Mouse (Mus musculus) intestine, embryonic 14.5 days (tissue): ENCODE results near the gene Grip2. TPM values are rescaled to one million over a fixed set of nuclear protein-coding genes. Genes with fewer than 3 reads are reported as not detected.

Experiments used
- ATAC-seq: fragments of 200-750 bp; cut with Nextera tagmentation; replicated peaks from 2 replicates; pipeline ENCODE4 v1.8.0; 2017; ENCODE audit warnings: low read depth, moderate number of reproducible peaks, moderate TSS enrichment, moderate library complexity; ENCODE audit not compliant: low FRiP score, low TSS enrichment
- DNase-seq: peaks from one replicate; pipeline ENCODE4 v3.0.0-alpha.2; 2018; ENCODE audit warnings: low spot score
- H3K27ac ChIP-seq: fragments of 300-500 bp; sonication (generic); 2 replicates; pipeline ENCODE4 v1.5.1; 2014; ENCODE audit warnings: low read depth, mild to moderate bottlenecking, control low read depth
- H3K27me3 ChIP-seq: fragments of 300-500 bp; sonication (generic); replicated peaks from 2 replicates; pipeline ENCODE4 v1.6.1; 2014; ENCODE audit warnings: low read length, control low read depth; ENCODE audit not compliant: control insufficient read depth, insufficient read depth
- H3K36me3 ChIP-seq: fragments of 300-500 bp; sonication (generic); 2 replicates; pipeline ENCODE4 v1.6.1; 2014; ENCODE audit warnings: low read length, control low read depth; ENCODE audit not compliant: control insufficient read depth, insufficient read depth
- H3K4me1 ChIP-seq: fragments of 300-500 bp; sonication (generic); replicated peaks from 2 replicates; pipeline ENCODE4 v1.6.1; 2014; ENCODE audit warnings: low read length, control low read depth, mixed read lengths; ENCODE audit not compliant: control insufficient read depth, insufficient read depth
- H3K4me2 ChIP-seq: fragments of 300-500 bp; sonication (generic); 2 replicates; pipeline ENCODE4 v1.6.1; 2014; ENCODE audit warnings: low read length
- H3K4me3 ChIP-seq: fragments of 300-500 bp; sonication (generic); 2 replicates; pipeline ENCODE4 v1.5.1; 2014; ENCODE audit warnings: low read depth, low read length, control low read depth, mixed read lengths
- H3K9ac ChIP-seq: fragments of 300-500 bp; sonication (generic); 2 replicates; pipeline ENCODE4 v1.6.1; 2014; ENCODE audit warnings: mild to moderate bottlenecking, low read length
- H3K9me3 ChIP-seq: fragments of 300-500 bp; sonication (generic); 2 replicates; pipeline ENCODE4 v1.6.1; 2016; ENCODE audit warnings: low read length, control low read depth; ENCODE audit not compliant: control insufficient read depth
- WGBS: fragments of 180-500 bp; shearing (Covaris S2); extraction: QIAGEN DNeasy Blood & Tissue Kit; methylation state at CpG from one replicate; pipeline ENCODE4 v1.1.7; 2014; 5-methylcytosine and 5-hydroxymethylcytosine counted together
- polyA plus RNA-seq: library from polyadenylated mRNA; unstranded; fragments of >200 nt; fragmentation: Nextera tagmentation; extraction: Ambion mirVana; gene quantifications from 2 replicates; pipeline ENCODE4 v1.2.1, GENCODE M21; 2014

Gene Grip2
- polyA plus RNA-seq, 1 experiment from 2014 or later: 0.34 TPM

DNA sequence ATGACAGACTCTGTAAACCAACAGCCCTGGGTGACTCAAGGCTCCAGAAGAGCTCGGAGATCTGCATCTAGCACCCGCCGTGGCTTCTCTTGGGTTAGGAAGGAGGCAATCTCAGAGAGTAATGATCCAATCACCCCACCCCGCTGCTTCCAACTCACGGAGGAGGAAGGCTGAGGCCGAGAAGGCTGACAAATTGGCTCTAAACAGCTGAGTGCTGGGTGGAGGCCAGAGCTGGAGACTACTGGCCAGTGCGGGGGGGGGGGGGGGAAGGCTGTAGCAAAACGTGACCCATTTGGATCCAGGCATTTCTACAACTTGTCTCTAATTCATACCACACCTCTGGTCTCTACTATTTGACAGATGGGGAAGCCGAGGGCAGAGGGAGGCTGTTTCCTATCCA, 47.8 kb downstream of the Grip2 start:
- no peak for ATAC-seq
- WGBS: 49% methylated on average over 9 of the region's 9 CpGs
- Histone ChIP-seq H3K4me2 (no peak overlapping the region), H3K4me1 (no peaks in the 10 kb centered on the region), H3K9me3 (no peaks in the 10 kb centered on the region), H3K27me3 (no peaks in the 10 kb centered on the region), H3K36me3 (no peaks in the 10 kb centered on the region), H3K9ac (no peak overlapping the region), H3K27ac (no peak overlapping the region), H3K4me3 (no peak overlapping the region)
- DNase-seq: no peak

DNA sequence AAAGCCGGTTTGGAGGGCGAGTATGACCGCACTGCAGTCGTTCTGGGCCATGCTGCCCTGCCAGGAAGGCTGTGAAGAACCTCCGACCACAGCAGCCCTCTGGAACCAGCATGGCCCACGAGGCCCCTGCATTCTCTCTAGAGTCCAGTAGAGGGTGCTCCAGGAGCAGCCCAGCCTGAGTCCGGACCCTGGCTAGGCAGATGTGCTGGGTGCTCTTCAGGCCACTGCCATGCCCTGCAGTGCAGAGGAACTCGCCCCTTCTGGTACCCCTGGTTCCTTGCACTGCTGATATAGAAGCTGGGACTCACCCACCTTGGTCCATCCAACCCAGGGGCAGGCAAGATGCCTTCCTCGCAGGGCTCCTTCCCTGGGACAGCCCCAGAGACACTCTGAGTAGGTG, 50.5 kb downstream of the Grip2 start:
- Histone ChIP-seq H3K4me2 (no peak overlapping the region), H3K9me3 (no peaks in the 10 kb centered on the region), H3K9ac (no peak overlapping the region), H3K27me3 (no peaks in the 10 kb centered on the region), H3K4me3 (no peak overlapping the region), H3K27ac (no peak overlapping the region), H3K36me3 (no peaks in the 10 kb centered on the region), H3K4me1 (no peaks in the 10 kb centered on the region)
- WGBS: 13% methylated on average over 9 of the region's 9 CpGs
- ATAC-seq (peak; percentile 80), DNase-seq (peak; percentile 79)

DNA sequence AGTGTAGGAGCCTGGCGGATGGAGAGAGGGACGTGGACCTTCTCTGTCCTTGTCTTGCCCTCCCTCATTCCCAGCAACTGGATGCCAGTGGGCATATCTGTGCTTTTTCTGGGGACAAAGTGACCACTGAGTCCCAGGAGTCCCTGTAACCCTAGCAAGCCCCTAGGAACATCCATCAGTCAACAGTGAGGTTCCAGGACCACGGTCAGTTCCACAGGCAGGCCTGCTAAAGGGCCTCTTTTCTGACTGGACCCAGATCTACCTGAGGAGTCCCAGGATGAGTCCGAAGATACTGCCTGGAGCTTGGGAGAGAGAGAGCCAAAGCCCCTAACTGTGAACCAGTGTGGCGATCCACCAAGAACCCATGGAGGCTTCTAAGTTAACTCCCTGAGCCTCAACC, 53.1 kb downstream of the Grip2 start:
- no peak for ATAC-seq
- H3K9me3 ChIP-seq: no peaks in the 10 kb centered on the region; the same call in 1 of the 2 replicates
- H3K4me1 ChIP-seq: no peaks in the 10 kb centered on the region
- no peaks in the 10 kb centered on the region for H3K36me3 ChIP-seq
- H3K4me3 ChIP-seq: no peak overlapping the region
- H3K4me2 ChIP-seq: no peak overlapping the region
- WGBS: 70% methylated on average over 5 of the region's 5 CpGs
- no peak overlapping the region for H3K9ac ChIP-seq
- DNase-seq: no peak
- no peaks in the 10 kb centered on the region for H3K27me3 ChIP-seq
- H3K27ac ChIP-seq: no peak overlapping the region

DNA sequence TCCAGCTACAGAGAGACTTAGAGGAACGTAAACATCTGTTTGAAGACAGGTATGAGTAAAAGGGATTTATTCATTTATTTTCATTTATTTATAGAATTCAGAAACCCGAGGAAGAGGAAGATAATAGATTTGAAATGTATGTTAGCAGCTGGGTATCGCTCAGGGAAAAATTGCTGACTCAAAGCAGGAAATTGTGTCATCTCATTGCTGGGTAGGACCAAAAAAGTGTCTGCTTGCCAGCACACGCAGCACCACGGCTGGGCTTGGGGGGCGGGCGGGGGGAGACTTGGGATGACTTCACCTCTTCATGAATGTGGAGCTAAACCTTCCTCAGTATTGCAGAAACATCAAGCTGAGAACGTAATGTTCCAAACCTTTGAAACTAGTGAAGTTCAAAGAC, 59.5 kb downstream of the Grip2 start:
- no peak overlapping the region for H3K4me3 ChIP-seq
- no peaks in the 10 kb centered on the region for H3K27me3 ChIP-seq
- H3K36me3 ChIP-seq: no peaks in the 10 kb centered on the region
- no peak overlapping the region for H3K27ac ChIP-seq
- no peaks in the 10 kb centered on the region; the same call in 1 of the 2 replicates for H3K9me3 ChIP-seq
- no peak for DNase-seq
- H3K9ac ChIP-seq: no peak overlapping the region
- H3K4me2 ChIP-seq: no peak overlapping the region
- H3K4me1 ChIP-seq: no peaks in the 10 kb centered on the region
- no peak for ATAC-seq
- WGBS: 79% methylated on average over 8 of the region's 8 CpGs

DNA sequence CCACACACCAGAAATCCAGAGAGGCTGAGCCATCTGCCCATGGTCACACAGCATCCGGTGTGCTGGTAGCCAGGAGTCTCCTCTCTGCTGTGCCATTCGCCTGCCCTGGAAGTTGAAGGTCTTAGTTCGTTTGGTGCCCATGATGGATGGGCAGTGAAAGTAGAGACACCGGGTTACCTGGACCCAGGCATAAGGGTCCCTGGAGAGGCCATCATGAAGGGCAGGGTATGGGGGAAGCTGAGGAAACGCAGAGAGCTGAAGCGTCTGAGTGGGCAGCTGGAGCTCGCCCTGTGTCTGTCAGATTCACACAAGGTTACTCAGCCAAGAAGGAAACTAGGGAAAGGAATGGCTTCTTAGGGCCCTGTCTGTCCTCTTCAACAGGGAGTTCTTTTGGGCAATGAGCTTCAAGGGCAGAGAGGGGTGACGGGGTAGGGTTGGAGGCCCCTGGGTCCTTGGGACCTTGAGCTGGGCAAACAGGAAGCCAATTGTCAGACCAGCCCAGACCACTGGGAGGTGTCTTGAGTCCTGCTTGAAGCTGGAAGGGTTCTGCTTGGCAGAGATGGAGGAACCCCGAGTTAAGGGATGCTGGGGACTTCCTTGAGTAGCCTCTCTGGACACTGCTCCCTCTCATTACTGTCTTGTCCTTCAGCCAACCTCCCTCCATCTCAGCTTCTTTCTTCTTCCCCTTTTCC, 64.9 kb downstream of the Grip2 start:
- H3K27me3 ChIP-seq: no peaks in the 10 kb centered on the region
- 72% methylated on average over 9 of the region's 9 CpGs for WGBS
- DNase-seq: no peak

DNA sequence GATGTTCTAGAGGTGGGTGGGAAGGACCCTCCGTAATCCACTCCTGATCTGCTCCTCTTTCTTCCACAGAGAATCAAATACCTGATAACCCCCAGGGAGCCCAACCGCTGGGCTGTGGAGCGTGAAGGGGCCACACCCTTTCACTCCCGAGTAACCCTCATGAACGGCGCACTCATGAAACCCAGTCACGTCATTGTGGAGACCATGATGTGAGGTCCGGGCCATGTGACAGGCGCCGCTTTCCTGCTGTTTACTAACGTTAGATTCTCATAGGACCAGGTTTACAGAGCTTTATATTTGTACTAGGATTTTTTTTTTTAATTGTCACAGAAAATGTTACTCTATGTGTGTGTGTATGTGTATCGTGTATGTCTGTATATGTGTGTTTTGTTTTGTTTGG, 72.2 kb downstream of the Grip2 start:
- WGBS: 91% methylated on average over 12 of the region's 12 CpGs
- DNase-seq (no peak), ATAC-seq (no peak)
- Histone ChIP-seq H3K9ac (no peak overlapping the region), H3K36me3 (peaks cover 77% of the 10 kb centered on the region), H3K4me2 (no peak overlapping the region), H3K4me3 (no peak overlapping the region), H3K27me3 (no peaks in the 10 kb centered on the region), H3K4me1 (no peaks in the 10 kb centered on the region), H3K9me3 (no peaks in the 10 kb centered on the region), H3K27ac (no peak overlapping the region)

More for the DNA sequence above, 64.9 kb downstream of the Grip2 start:
- Histone ChIP-seq H3K4me3 (no peak overlapping the region), H3K27ac (no peak overlapping the region), H3K4me1 (no peaks in the 10 kb centered on the region), H3K4me2 (no peak overlapping the region), H3K9me3 (no peaks in the 10 kb centered on the region), H3K36me3 (peaks cover 12% of the 10 kb centered on the region), H3K9ac (no peak overlapping the region)
- no peak for ATAC-seq

DNA sequence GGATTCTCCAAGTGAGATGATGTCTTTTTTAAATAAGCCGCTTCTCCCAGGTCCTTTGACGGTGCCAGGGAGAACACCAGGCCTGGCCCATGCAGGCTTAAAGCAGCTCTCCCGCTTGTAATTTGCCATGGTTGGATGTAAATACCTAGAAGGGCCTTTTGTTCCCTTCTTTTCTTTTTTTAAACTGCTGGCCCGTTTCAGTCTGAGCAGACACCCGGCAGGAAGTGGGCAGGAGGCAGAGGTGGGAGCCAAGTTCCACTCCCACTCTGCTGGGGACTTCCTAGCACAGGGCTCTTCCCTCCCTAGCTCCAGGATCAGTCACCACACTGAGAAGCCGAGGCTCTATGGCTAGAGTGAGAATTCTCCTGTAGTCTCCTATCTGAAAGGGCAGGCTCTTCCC, 73.0 kb downstream of the Grip2 start:
- H3K4me1 ChIP-seq: no peaks in the 10 kb centered on the region
- H3K9ac ChIP-seq: no peak overlapping the region
- no peak overlapping the region for H3K4me2 ChIP-seq
- peaks cover 82% of the 10 kb centered on the region for H3K36me3 ChIP-seq
- H3K27me3 ChIP-seq: no peaks in the 10 kb centered on the region
- H3K27ac ChIP-seq: no peak overlapping the region
- ATAC-seq: no peak
- DNase-seq: no peak
- WGBS: 57% methylated on average over 6 of the region's 6 CpGs
- H3K4me3 ChIP-seq: no peak overlapping the region
- no peaks in the 10 kb centered on the region for H3K9me3 ChIP-seq

DNA sequence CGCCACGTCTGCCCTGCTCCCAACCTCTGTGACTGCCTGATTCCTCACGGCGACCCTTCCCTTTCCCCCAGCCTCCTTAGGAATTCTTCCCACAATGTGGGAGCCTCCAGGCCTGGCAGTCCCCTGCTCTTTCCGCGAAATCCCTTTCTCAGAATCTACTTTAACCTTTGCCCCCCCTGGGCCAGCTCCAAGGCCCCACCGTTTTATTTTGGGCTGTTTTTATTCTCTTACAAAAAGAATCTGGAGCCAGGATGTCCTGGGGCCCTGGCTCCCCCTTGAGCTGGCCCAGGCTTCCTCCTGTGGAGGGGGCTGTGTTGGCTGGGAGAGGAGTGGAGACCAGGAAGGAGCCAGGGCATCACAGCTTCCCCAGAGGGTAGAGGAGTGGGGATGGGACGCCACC, 74.2 kb downstream of the Grip2 start:
- DNase-seq (no peak), ATAC-seq (no peak)
- no peak overlapping the region for H3K27ac ChIP-seq
- peaks cover 90% of the 10 kb centered on the region for H3K36me3 ChIP-seq
- no peak overlapping the region for H3K4me3 ChIP-seq
- no peak overlapping the region for H3K4me2 ChIP-seq
- no peaks in the 10 kb centered on the region for H3K27me3 ChIP-seq
- 69% methylated on average over 8 of the region's 8 CpGs for WGBS
- no peaks in the 10 kb centered on the region for H3K9me3 ChIP-seq
- no peak overlapping the region for H3K9ac ChIP-seq
- no peaks in the 10 kb centered on the region for H3K4me1 ChIP-seq

DNA sequence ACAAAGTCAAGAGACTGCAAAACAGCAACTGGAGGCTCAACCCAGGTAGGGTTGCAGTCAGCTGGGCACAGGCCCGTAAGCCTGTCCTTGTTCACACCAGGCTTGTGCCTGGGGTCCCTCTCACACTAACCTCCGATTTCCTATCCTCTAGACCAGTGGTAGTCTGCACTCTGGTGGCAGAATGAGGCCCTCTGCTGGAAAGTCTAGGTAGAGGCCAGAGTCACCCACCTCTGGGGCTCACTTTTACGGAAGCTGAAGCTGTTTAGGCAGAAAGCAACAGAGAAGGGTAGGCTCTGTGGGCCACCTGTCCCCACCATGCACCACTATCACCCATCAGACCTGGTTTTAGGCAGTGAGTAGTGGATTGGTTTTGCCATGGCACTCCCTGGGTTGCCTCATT, 76.1 kb downstream of the Grip2 start:
- no peak overlapping the region for H3K27ac ChIP-seq
- WGBS: 71% methylated on average over 3 of the region's 3 CpGs
- no peak overlapping the region for H3K4me3 ChIP-seq
- no peak for DNase-seq
- no peak overlapping the region for H3K4me2 ChIP-seq
- no peaks in the 10 kb centered on the region for H3K9me3 ChIP-seq
- H3K27me3 ChIP-seq: no peaks in the 10 kb centered on the region
- peaks cover 86% of the 10 kb centered on the region for H3K36me3 ChIP-seq
- no peaks in the 10 kb centered on the region for H3K4me1 ChIP-seq
- H3K9ac ChIP-seq: no peak overlapping the region
- no peak for ATAC-seq
